Mouse (Mus musculus) thymus, postnatal 36 days (tissue): ENCODE results near the gene Klhl29.

Experiments used
- DNase-seq, 2 experiments: peaks; one replicate each; pipeline ENCODE4 v3.0.0; 2022; ENCODE audit warnings: mixed read lengths in 2 of 2

Klhl29 gene

DNA sequence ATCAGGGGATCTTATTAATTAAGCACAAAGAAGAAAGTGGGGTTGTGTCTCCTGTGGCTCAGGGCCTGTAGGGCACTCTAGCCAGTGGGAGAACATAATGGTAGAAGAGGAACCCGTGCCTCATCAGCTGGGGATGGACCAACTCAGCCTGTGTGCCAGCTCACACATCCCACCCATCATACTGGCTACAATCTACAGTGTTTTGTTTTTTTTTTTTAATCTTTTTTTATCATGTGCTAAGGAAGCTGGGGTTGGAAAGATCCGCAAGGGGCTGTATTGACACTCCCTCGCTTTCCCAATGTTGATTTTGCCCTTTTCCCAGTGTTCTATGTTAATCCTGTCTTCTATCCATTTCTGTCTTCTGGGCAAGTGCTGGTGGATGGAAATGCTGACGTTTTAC is 260.9 kb downstream of the Klhl29 start:
- no peak for DNase-seq

GRCm38 (mm10) chr12:5111343-5111742 is 264.1 kb downstream of the Klhl29 start:
- no peak for DNase-seq

GRCm38 (mm10) chr12:5108613-5109012 is 266.9 kb downstream of the Klhl29 start:
- DNase-seq = no peak

DNA sequence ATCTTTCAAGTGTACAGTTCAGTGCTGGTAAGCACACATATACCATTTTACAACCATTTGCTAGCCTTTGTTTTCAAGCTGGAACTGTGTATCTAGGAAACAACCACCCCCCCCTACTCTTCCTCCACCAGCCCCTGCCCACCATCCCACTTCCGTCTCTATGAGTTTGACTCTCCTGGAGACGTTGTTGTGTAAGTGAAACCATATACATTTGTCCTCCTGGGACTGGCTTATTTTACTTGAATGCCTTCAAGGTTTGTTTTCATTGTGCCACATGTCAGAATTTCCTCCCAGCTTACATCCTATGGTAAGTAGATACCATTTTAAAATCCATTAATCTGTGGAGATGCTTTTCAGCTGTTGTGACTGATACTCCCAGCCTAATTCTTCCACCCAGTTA is 267.7 kb downstream of the Klhl29 start:
- DNase-seq = no peak

- no peak for DNase-seq
Measured at GRCm38 (mm10) chr12:5104422-5105052, 270.9 kb downstream of the Klhl29 start.

GRCm38 (mm10) chr12:5101411-5102024 is 274.0 kb downstream of the Klhl29 start:
- no peak for DNase-seq

DNA sequence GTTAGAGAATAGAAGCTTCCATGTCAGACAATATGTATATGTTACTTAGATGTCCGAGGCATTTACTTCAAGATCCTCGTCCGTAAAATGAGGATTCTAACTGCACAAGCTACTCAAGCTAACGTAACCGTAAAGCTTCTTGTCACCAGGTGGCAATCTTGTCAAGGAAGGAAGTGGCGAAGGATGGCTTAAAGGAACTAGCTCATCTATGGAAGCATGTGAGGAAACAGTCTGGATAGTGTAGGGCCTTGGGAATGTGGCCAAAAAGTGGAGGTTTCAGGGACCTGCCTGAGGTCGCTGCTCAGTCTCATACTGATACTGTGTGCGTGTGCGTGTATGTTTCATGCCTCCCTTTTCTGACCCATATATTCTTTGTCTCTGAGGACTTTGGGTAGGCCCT is 275.9 kb downstream of the Klhl29 start:
- DNase-seq = no peak

- DNase-seq = no peak
Measured at GRCm38 (mm10) chr12:5088639-5089038, 286.8 kb downstream of the Klhl29 start.

DNA sequence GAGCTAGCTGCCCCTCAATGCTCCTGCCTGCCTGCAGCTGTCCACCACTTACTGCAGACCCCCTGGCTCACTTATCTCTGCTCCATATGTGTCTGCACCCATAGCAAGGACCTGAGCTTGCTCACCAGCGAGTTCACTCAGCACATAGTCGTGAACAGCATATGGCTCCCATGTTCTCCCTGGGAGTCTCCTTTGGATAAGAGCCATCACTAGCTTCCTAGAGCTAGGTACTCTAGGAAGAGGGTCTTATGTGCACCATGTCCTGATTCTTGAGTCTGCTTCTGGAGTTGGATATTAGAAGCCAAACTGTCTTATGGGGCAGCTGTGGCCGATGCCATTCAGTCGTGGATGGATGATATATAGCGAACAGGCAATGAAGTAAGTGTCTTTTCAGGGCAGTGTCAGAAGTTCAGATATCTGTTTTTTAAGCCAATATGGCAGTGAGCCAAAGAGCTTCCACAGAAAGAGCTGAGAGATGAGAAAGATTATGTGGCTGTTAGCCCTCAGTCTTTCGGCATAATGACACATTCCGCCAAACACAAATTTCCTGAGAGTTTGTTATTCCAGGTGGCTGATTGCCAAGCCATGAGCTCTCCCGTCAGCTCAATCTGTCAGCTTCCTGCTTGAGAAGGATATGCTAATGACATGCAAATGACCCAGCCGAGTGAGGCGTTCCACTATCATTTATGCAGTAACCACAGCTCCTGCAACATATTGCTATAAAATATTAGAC is 287.5 kb downstream of the Klhl29 start:
- no peak for DNase-seq

DNA sequence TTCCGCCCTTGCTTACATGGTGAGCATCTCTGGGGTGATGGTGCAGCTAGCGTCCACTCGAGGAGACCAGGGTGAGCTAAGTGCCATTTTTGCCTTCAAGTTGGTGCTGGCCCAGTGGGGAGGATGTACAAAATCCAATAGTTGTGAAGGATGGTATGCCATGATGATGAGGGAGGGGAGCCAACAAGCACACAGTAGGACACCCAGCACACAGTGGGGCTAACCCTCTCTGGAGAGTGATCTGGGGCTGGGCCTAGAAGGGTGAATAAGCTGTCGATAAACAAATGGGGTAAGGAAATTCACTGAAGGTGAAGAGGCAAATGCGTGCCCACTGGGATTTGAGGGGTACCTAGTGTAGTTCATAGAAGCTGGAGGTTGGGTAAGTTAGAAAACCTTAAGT is 290.8 kb downstream of the Klhl29 start:
- no peak for DNase-seq

DNA sequence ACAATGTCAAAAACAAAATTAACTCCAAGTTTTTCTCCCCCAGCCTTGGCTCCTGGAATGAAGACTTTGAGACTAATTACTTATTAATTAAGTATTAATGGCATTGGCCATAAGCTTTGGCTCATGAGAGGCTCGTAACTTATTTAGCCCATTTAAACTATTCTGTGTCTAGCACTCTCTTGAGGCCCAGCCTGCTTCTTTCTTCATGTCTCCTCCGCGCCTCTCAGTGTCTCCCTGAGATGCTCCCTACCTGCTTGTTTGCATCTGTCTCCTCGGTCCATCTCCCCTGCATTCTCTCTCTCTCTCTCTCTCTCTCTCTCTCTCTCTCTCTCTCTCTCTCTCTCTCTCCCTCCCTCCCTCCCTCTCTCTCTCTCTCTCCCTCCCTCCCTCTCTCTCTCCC is 294.0 kb downstream of the Klhl29 start:
- no peak for DNase-seq

DNA sequence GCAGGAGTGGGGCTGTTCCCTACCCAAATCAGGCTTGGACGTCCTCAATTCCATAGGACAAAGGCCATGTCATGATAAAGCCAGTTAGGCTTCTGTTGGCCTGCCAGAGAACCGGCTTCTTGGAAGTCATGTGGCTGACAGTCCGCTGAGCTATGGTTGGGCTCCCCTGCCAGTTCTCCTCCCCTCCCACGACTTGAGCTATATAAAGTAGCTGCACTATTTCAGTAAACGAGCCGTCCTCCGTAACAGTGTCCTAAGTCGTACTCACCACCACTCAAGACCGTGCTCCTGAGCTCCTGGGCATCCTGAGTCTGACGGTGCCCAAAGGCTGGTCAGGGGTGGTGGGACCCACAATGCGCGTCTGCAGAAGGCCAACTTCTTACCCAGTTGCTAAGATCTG is 302.3 kb downstream of the Klhl29 start:
- no peak for DNase-seq

DNA sequence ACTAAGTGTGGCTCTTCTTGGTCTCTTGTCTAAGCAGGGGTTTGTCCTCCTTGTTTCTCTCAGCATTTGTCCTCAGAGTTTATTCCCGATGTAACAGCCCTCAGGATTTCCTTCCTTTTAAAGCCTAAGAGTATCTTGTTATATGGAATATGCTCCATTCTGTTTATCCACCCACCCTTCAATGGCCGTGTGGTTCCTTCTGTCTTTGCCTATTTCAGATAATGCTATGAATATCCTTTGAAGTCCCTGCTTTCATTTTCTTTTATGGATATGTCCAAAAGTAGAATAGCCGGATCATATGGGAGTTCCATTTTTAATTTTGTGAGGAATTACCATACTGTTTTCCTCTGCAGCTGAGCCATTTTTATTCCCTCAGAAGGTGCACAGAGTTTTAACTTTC is 305.4 kb downstream of the Klhl29 start:
- no peak for DNase-seq

- no peak for DNase-seq
Measured at GRCm38 (mm10) chr12:5067590-5067989, 307.9 kb downstream of the Klhl29 start.

- no peak for DNase-seq
Measured at GRCm38 (mm10) chr12:5048104-5048503, 327.4 kb downstream of the Klhl29 start.

DNA sequence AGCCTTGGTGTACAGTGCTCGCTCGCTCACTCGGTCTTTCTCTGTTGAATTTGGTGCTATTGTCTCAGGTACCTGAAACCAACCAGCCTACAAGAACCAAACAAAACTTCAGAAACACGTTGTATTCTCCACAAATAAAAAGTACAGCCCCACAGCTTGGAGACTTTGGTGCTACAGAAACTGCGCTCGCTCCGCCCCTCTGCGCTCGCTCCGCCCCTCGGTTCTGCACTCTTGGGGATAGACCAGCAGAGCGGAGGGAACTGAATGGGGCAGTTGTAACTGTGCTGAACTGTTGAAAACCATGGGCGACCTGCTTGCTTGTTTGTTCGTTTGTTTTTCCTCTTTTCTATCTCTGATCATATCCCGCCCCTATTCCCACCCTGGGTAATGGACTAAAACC is 331.3 kb downstream of the Klhl29 start:
- DNase-seq = no peak

- DNase-seq = no peak
Measured at GRCm38 (mm10) chr12:5038008-5038407, 337.5 kb downstream of the Klhl29 start.

GRCm38 (mm10) chr12:5029035-5029434 is 346.4 kb downstream of the Klhl29 start:
- no peak for DNase-seq
